Mouse (Mus musculus) midbrain, postnatal 0 days (tissue): Measurements from ENCODE around the gene Nxf1. TPM values are rescaled to one million over a fixed set of nuclear protein-coding genes. Genes with fewer than 3 reads are reported as not detected.

Experiments used
- ATAC-seq: fragments of 200-750 bp; cut with Nextera tagmentation; 2 replicates; pipeline ENCODE4 v1.8.0; 2017; ENCODE audit warnings: moderate number of reproducible peaks, mild to moderate bottlenecking, moderate TSS enrichment, moderate library complexity; ENCODE audit not compliant: low FRiP score
- DNase-seq: peaks from one replicate; pipeline ENCODE4 v3.0.0-alpha.2; 2015; ENCODE audit warnings: low spot score
- H3K27ac ChIP-seq: fragments of 300-500 bp; sonication (generic); 2 replicates; pipeline ENCODE4 v1.5.1; 2014; ENCODE audit warnings: low read depth, mild to moderate bottlenecking, low read length, mixed read lengths
- H3K27me3 ChIP-seq: fragments of 300-500 bp; sonication (generic); 2 replicates; pipeline ENCODE4 v1.6.1; 2014; ENCODE audit warnings: low read length, control low read depth, mixed read lengths; ENCODE audit not compliant: insufficient read depth
- H3K36me3 ChIP-seq: fragments of 300-500 bp; sonication (generic); 2 replicates; pipeline ENCODE4 v1.6.1; 2014; ENCODE audit warnings: low read length, control low read depth, mixed read lengths; ENCODE audit not compliant: insufficient read depth
- H3K4me1 ChIP-seq: fragments of 300-500 bp; sonication (generic); 2 replicates; pipeline ENCODE4 v1.6.1; 2014; ENCODE audit warnings: mild to moderate bottlenecking, control low read depth, antibody characterized with exemption, low read length, mixed read lengths; ENCODE audit not compliant: insufficient read depth
- H3K4me2 ChIP-seq: fragments of 300-500 bp; sonication (generic); 2 replicates; pipeline ENCODE4 v1.6.1; 2014; ENCODE audit warnings: low read depth, mild to moderate bottlenecking, low read length, mixed read lengths; ENCODE audit not compliant: poor library complexity, severe bottlenecking
- H3K4me3 ChIP-seq: fragments of 300-500 bp; sonication (generic); 2 replicates; pipeline ENCODE4 v1.5.1; 2014; ENCODE audit warnings: low read depth, mild to moderate bottlenecking, low read length, moderate library complexity
- H3K9ac ChIP-seq: fragments of 300-500 bp; sonication (generic); replicated peaks from 2 replicates; pipeline ENCODE4 v1.6.1; 2014; ENCODE audit warnings: mild to moderate bottlenecking, low read length, moderate library complexity, mixed read lengths; ENCODE audit not compliant: poor library complexity, severe bottlenecking
- H3K9me3 ChIP-seq: fragments of 300-500 bp; sonication (generic); 2 replicates; pipeline ENCODE4 v1.6.1; 2016; ENCODE audit warnings: low read length, control low read depth
- CTCF ChIP-seq: IDR thresholded peaks from 2 replicates; pipeline ENCODE4 v1.5.1; 2016; ENCODE audit warnings: antibody characterized with exemption, mild to moderate bottlenecking
- WGBS: fragments of 180-500 bp; shearing (Covaris S2); extraction: QIAGEN DNeasy Blood & Tissue Kit; methylation state at CpG from one replicate; pipeline ENCODE4 v1.1.7; 2014; 5-methylcytosine and 5-hydroxymethylcytosine counted together
- polyA plus RNA-seq: library from polyadenylated mRNA; unstranded; fragments of >200 nt; fragmentation: Nextera tagmentation; extraction: Ambion mirVana; gene quantifications from 2 replicates; pipeline ENCODE4 v1.2.1, GENCODE M21; 2015
- total RNA-seq: library from RNA; depleted of rRNA; stranded (reverse); fragments of >200 nt; gene quantifications from 2 replicates; pipeline ENCODE4 v1.2.3, GENCODE M21; 2014

The Nxf1 gene
- total and polyA plus RNA-seq, 2 experiments from 2014 or later, result 67.4 to 92.8 TPM

GRCm38 (mm10) chr19:8765562-8765961, 8.7 kb downstream of the Nxf1 start:
- ATAC-seq (no peak), DNase-seq (no peak)
- H3K4me1 ChIP-seq, result no peaks in the 10 kb centered on the region
- no peak overlapping the region for H3K4me2 ChIP-seq
- TF ChIP-seq CTCF, result no peak
- H3K4me3 ChIP-seq, result no peak overlapping the region
- H3K36me3 ChIP-seq, result peaks cover 63% of the 10 kb centered on the region
- H3K9me3 ChIP-seq, result peaks cover 6% of the 10 kb centered on the region; the same call in 1 of the 2 replicates
- H3K27ac ChIP-seq, result no peak overlapping the region
- no peaks in the 10 kb centered on the region for H3K27me3 ChIP-seq
- H3K9ac ChIP-seq, result no peak overlapping the region
- 97% methylated on average over 9 of the region's 9 CpGs for WGBS

DNA sequence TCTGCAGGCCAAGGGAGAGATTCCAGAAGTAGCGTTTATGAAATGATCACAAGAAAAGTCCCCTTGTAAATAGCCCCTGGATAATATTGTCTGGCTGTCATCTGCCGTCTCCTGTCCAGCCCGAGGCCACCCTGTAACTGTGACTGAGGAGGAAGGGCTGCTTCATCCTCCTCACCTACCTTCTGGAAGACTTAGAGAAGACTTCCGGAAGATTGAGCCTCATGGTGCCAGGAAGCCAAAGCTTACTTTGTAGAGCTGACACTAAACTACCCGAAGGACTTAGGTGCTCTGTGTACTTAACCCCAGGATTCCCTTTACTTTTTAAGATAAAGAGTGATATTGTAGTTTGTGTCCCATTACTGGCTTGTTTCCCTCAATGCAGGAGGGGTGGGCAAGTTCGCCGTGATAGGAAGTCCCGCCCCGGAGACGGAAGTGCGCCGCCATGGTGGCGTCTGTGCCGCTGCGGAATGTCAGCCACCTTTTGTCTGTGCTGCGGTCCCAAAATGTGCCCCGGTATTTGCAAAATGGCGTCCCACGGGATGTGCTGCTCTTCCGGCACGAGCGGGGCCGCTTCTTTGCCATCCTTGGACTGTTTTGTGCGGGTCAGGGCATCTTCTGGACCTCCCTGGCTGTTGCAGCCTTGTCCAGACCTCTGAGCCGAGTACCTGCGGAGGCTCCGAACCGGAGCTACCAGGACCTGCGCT, 13.8 kb downstream of the Nxf1 start, which contains the start of gene Tmem223:
Gene Tmem223, plus strand, starts transcription at position 430 of the 704 bp plus-strand sequence.
- Histone ChIP-seq H3K9me3 (no peaks in the 10 kb centered on the region; the same call in 1 of the 2 replicates), H3K4me1 (no peaks in the 10 kb centered on the region), H3K36me3 (peaks cover 34% of the 10 kb centered on the region), H3K27me3 (no peaks in the 10 kb centered on the region), H3K4me3 (peak within 1 kb of the TSS; percentile 62), H3K9ac (peak within 1 kb of the TSS; percentile 83), H3K4me2 (peak within 1 kb of the TSS; percentile 69), H3K27ac (peak within 1 kb of the TSS; percentile 89)
- peak; percentile 52 for TF ChIP-seq CTCF
- DNase-seq (peak; percentile 88), ATAC-seq (peak; percentile 48)
- WGBS, result 17% methylated on average over 29 of the region's 29 CpGs

DNA sequence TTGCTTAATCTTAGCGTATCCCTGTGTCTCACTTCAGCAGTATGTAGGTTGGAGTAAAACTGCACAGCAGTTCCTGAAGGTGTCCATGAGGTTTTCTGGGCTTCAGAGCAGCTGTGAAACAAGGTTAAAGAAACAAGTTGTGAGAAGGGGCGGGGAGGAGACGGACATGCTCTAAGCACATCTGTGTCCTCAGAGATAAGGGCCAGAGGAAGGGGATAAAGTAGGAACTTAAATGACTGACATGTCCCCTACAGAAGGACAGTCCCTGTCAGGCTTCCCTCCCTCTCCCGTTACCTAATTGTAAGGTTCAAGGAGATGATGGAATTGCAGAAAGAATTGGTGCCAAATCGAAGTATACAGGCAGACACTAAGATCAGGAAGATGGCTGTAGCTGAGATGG, 16.1 kb downstream of the Nxf1 start:
- no peak overlapping the region for H3K27ac ChIP-seq
- 89% methylated on average over 5 of the region's 5 CpGs for WGBS
- TF ChIP-seq CTCF, result no peak
- H3K27me3 ChIP-seq, result no peaks in the 10 kb centered on the region
- H3K4me2 ChIP-seq, result peak overlapping the region; percentile 97; the same call in 1 of the 2 replicates
- H3K4me1 ChIP-seq, result no peaks in the 10 kb centered on the region
- H3K9me3 ChIP-seq, result no peaks in the 10 kb centered on the region
- H3K4me3 ChIP-seq, result no peak overlapping the region
- no peak overlapping the region for H3K9ac ChIP-seq
- ATAC-seq, result no peak
- DNase-seq, result no peak
- H3K36me3 ChIP-seq, result peaks cover 13% of the 10 kb centered on the region; the same call in 1 of the 2 replicates

DNA sequence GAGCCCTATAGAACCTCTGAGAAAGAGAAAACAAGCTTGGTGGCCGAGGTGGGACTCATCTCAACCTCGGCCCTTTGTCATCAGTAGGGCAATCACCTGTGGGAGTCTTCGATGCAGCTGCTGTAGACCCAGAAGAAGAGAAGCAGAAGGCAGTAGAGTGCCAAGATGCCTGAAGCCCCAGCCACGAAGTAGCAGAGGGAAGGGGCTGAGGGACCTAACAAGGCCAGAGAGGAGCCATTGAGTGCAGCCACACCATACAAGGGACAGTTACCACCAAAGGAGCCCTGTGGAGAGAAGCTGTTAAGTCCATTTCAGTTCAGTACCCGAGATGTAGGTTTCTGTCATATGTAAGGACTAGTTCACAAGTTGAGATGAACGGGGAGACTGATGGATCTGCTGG, 16.5 kb downstream of the Nxf1 start:
- Histone ChIP-seq H3K27me3 (no peaks in the 10 kb centered on the region), H3K27ac (no peak overlapping the region), H3K36me3 (peaks cover 9% of the 10 kb centered on the region; the same call in 1 of the 2 replicates), H3K4me1 (no peaks in the 10 kb centered on the region), H3K4me3 (peak overlapping the region; percentile 56), H3K4me2 (peak overlapping the region; percentile 97), H3K9ac (peak overlapping the region; percentile 79; the same call in 1 of the 2 replicates), H3K9me3 (no peaks in the 10 kb centered on the region)
- DNase-seq (no peak), ATAC-seq (no peak)
- 57% methylated on average over 6 of the region's 6 CpGs for WGBS
- TF ChIP-seq CTCF, result no peak

DNA sequence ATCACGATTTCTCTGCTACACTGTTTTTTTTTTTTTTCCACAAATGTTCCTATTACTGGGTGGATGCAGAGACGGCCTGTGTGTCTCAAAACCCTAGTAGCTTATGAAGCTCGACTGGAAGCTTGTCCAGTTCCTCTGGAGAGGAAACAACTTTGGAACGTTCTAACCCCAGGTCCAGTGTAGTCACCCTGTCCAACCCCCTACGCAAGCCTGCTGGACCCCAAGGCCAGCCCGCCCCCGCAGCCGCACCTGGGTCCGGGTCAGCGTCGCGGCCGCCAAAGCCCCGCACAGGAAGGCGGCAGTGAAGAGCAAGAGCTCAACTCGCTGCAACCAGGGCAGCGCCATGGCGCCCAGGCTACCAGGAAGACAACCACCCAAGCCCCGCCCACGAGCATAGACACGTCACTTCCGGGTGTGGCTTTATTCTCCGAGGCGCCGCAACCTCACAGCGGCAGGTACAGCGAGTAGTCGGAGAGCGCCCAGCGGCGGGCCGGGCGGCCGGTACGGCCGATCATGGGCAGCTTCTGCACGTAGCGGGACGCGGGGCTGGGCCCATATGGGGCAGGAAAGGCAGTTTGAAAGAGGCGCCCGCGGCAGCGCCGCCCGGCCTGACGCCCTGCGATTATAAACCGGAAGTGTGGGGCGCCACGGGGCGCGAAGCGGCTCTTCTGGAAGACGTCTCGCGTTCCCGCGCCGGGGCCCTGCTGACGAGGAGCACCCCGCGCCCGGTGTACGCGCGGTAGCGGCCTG, 17.4 kb downstream of the Nxf1 start, which contains the start of gene Tmem179b:
Gene Tmem179b, minus strand, starts transcription at position 382 of the 750 bp plus-strand sequence.
- under 1% methylated on average over 67 of the region's 68 CpGs for WGBS
- Histone ChIP-seq H3K4me1 (no peaks in the 10 kb centered on the region), H3K27ac (peak within 1 kb of the TSS; percentile 96), H3K4me3 (peak within 1 kb of the TSS; percentile 56), H3K27me3 (no peaks in the 10 kb centered on the region), H3K4me2 (peak within 1 kb of the TSS; percentile 97), H3K9ac (peak within 1 kb of the TSS; percentile 79), H3K36me3 (peaks cover 1% of the 10 kb centered on the region; the same call in 1 of the 2 replicates), H3K9me3 (no peaks in the 10 kb centered on the region)
- peak; percentile 2 for TF ChIP-seq CTCF
- ATAC-seq, result peak; percentile 90
- peak; percentile 96 for DNase-seq
